Mouse (Mus musculus): ENCODE data around the gene Rgs11. TPM values are rescaled to one million over a fixed set of nuclear protein-coding genes. Genes with fewer than 3 reads are reported as not detected.
A peak's percentile ranks its signal among the peaks of the same experiment; 100 is the strongest.

Rgs11 gene
- polyA plus RNA-seq, 1 experiment: 2.8 TPM

- H3K4me1 ChIP-seq (ENCODE audit: control insufficient read depth, insufficient read depth, low read length): no peaks in the 10 kb centered on the region
- TF ChIP-seq CTCF (IDR thresholded peaks at IDR 0.05; ENCODE audit: borderline replicate concordance, insufficient read depth, low read length) (no peak), POLR2A (IDR thresholded peaks at IDR 0.05; ENCODE audit: low read depth, low read length) (no peak)
- H3K4me3 ChIP-seq (ENCODE audit: insufficient read depth, low read length): no peak overlapping the region
- H3K27ac ChIP-seq (ENCODE audit: insufficient read depth, low read length): no peak overlapping the region
These were observed 22.4 kb downstream of the Rgs11 start for GRCm38 (mm10) chr17:26225150-26225549.

- no peak overlapping the region for H3K4me3 ChIP-seq (ENCODE audit: insufficient read depth, low read length)
- no peak for TF ChIP-seq POLR2A (IDR thresholded peaks at IDR 0.05; ENCODE audit: low read depth, low read length)
- TF ChIP-seq CTCF (IDR thresholded peaks at IDR 0.05; ENCODE audit: borderline replicate concordance, insufficient read depth, low read length): no peak
- no peaks in the 10 kb centered on the region; the same call in 1 of the 2 replicates for H3K4me1 ChIP-seq (ENCODE audit: control insufficient read depth, insufficient read depth, low read length)
- H3K27ac ChIP-seq (ENCODE audit: insufficient read depth, low read length): no peak overlapping the region
These were observed 27.0 kb downstream of the Rgs11 start for GRCm38 (mm10) chr17:26229776-26230175.

- TF ChIP-seq CTCF (IDR thresholded peaks at IDR 0.05; ENCODE audit: borderline replicate concordance, insufficient read depth, low read length) (no peak), POLR2A (IDR thresholded peaks at IDR 0.05; ENCODE audit: low read depth, low read length) (no peak)
- H3K27ac ChIP-seq (ENCODE audit: insufficient read depth, low read length): no peak overlapping the region
- no peak overlapping the region for H3K4me3 ChIP-seq (ENCODE audit: insufficient read depth, low read length)
- no peaks in the 10 kb centered on the region; the same call in 1 of the 2 replicates for H3K4me1 ChIP-seq (ENCODE audit: control insufficient read depth, insufficient read depth, low read length)
These were observed 28.4 kb downstream of the Rgs11 start for GRCm38 (mm10) chr17:26231156-26231555.

- Histone ChIP-seq H3K27ac (ENCODE audit: insufficient read depth, low read length) (no peak overlapping the region), H3K4me3 (ENCODE audit: insufficient read depth, low read length) (no peak overlapping the region), H3K4me1 (ENCODE audit: control insufficient read depth, insufficient read depth, low read length) (no peaks in the 10 kb centered on the region; the same call in 1 of the 2 replicates)
- TF ChIP-seq POLR2A (IDR thresholded peaks at IDR 0.05; ENCODE audit: low read depth, low read length) (no peak), CTCF (IDR thresholded peaks at IDR 0.05; ENCODE audit: borderline replicate concordance, insufficient read depth, low read length) (no peak)
These were observed 30.1 kb downstream of the Rgs11 start for GRCm38 (mm10) chr17:26232863-26233262.

GRCm38 (mm10) chr17:26234386-26234785 is 31.6 kb downstream of the Rgs11 start:
- no peak overlapping the region for H3K27ac ChIP-seq (ENCODE audit: insufficient read depth, low read length)
- TF ChIP-seq CTCF (IDR thresholded peaks at IDR 0.05; ENCODE audit: borderline replicate concordance, insufficient read depth, low read length) (no peak), POLR2A (IDR thresholded peaks at IDR 0.05; ENCODE audit: low read depth, low read length) (no peak)
- H3K4me1 ChIP-seq (ENCODE audit: control insufficient read depth, insufficient read depth, low read length): no peaks in the 10 kb centered on the region; the same call in 1 of the 2 replicates
- no peak overlapping the region for H3K4me3 ChIP-seq (ENCODE audit: insufficient read depth, low read length)

GRCm38 (mm10) chr17:26235077-26235815 is 32.5 kb downstream of the Rgs11 start:
- no peaks in the 10 kb centered on the region; the same call in 1 of the 2 replicates for H3K4me1 ChIP-seq (ENCODE audit: control insufficient read depth, insufficient read depth, low read length)
- no peak overlapping the region for H3K4me3 ChIP-seq (ENCODE audit: insufficient read depth, low read length)
- TF ChIP-seq POLR2A (IDR thresholded peaks at IDR 0.05; ENCODE audit: low read depth, low read length): no peak
- TF ChIP-seq CTCF (IDR thresholded peaks at IDR 0.05; ENCODE audit: borderline replicate concordance, insufficient read depth, low read length): no peak
- peak overlapping the region; percentile 17; the same call in 1 of the 2 replicates for H3K27ac ChIP-seq (ENCODE audit: insufficient read depth, low read length)

- H3K27ac ChIP-seq (ENCODE audit: insufficient read depth, low read length): no peak overlapping the region
- peaks cover 7% of the 10 kb centered on the region for H3K4me1 ChIP-seq (ENCODE audit: control insufficient read depth, insufficient read depth, low read length)
- TF ChIP-seq CTCF (IDR thresholded peaks at IDR 0.05; ENCODE audit: borderline replicate concordance, insufficient read depth, low read length): no peak
- TF ChIP-seq POLR2A (IDR thresholded peaks at IDR 0.05; ENCODE audit: low read depth, low read length): no peak
- H3K4me3 ChIP-seq (ENCODE audit: insufficient read depth, low read length): no peak overlapping the region
These were observed 34.9 kb downstream of the Rgs11 start for GRCm38 (mm10) chr17:26237667-26238066.

- Histone ChIP-seq H3K4me3 (ENCODE audit: insufficient read depth, low read length) (no peak overlapping the region), H3K27ac (ENCODE audit: insufficient read depth, low read length) (no peak overlapping the region), H3K4me1 (ENCODE audit: control insufficient read depth, insufficient read depth, low read length) (peaks cover 11% of the 10 kb centered on the region)
- no peak for TF ChIP-seq POLR2A (IDR thresholded peaks at IDR 0.05; ENCODE audit: low read depth, low read length)
- no peak for TF ChIP-seq CTCF (IDR thresholded peaks at IDR 0.05; ENCODE audit: borderline replicate concordance, insufficient read depth, low read length)
These were observed 36.8 kb downstream of the Rgs11 start for GRCm38 (mm10) chr17:26239551-26239950.

- Histone ChIP-seq H3K4me3 (ENCODE audit: insufficient read depth, low read length) (no peak overlapping the region), H3K4me1 (ENCODE audit: control insufficient read depth, insufficient read depth, low read length) (peaks cover 11% of the 10 kb centered on the region), H3K27ac (ENCODE audit: insufficient read depth, low read length) (no peak overlapping the region)
- no peak for TF ChIP-seq POLR2A (IDR thresholded peaks at IDR 0.05; ENCODE audit: low read depth, low read length)
These were observed 37.5 kb downstream of the Rgs11 start for GRCm38 (mm10) chr17:26240120-26240790.

- no peak overlapping the region for H3K4me3 ChIP-seq (ENCODE audit: insufficient read depth, low read length)
- no peak for TF ChIP-seq CTCF (IDR thresholded peaks at IDR 0.05; ENCODE audit: borderline replicate concordance, insufficient read depth, low read length)
- H3K4me1 ChIP-seq (ENCODE audit: control insufficient read depth, insufficient read depth, low read length): peaks cover 11% of the 10 kb centered on the region
- H3K27ac ChIP-seq (ENCODE audit: insufficient read depth, low read length): no peak overlapping the region
These were observed 38.2 kb downstream of the Rgs11 start for GRCm38 (mm10) chr17:26240990-26241389.
